Mouse (Mus musculus) left cerebral cortex, adult 11 months (tissue): ENCODE data around the gene Cdh26.
A peak's percentile ranks its signal among the peaks of the same experiment; 100 is the strongest.

Experiments
- DNase-seq: peaks from one replicate; pipeline ENCODE4 v3.0.0; 2022; ENCODE audit warnings: low spot score

The Cdh26 gene

GRCm38 (mm10) chr2:178430231-178430630 lies at the start of gene Cdh26:
Gene Cdh26, plus strand, starts transcription at chr2:178430531.
- no peak for DNase-seq

DNA sequence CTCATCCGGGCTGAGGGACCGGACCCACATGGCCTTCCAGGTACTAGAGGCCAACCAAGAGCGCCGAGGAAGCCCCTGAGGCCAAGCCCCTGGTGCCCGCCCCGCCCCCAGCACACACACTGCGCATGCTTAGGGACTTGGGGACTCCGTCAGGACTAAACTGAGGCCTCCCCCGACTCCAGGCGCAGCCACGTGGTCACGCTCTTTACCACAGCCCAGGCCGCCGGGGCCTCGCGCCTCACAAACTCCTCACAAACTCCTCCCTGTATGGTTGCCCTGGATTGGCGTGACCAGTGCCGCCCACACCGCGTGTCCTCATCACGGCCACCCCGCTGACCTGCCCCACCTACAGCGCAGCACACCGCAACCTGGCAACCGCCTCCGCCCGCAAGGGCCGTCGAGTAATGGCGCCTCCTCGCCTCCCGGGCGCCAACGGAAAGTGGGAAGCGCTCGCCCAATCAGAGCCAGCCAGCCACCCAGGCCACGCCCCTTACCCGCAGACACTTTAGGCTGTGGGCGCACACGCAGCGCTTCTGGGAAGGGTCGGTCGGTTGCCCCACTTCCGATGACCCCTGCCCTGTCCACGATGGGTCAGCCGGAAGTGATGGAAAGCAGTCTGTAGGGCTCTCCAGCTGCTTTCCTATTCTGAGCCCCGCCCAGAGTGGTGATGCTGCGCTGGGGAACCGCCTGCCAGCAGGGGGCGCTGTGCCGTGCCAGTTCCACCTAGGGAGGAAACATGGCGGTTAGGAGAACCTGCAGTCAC lies 23.1 kb upstream of the Cdh26 start, which contains the start of gene Sycp2:
Gene Sycp2 (minus strand): TSS at position 633 of the 763 bp plus-strand sequence.
- DNase-seq, result no peak

DNA sequence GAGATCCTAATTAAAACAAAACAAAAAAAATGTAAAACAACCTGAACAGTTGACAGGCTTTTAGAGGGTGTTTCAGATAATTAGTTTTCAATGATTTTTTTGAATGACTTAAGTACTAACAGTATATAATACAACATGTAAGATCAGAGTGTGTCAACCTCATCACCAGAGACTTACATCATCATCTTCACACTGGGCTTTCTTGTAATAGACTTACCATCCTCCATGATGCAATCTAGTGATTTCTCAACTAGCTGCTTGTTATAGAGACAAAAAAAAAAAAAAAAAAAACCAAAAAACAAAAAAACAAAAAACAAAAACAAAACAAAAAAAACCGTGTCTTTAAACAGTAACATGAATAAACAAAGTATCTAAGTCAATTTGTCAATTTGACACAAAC lies 21.3 kb upstream of the Cdh26 start:
- no peak for DNase-seq

GRCm38 (mm10) chr2:178410286-178410685 lies 20.0 kb upstream of the Cdh26 start:
- DNase-seq, result no peak

- no peak for DNase-seq
Observed at GRCm38 (mm10) chr2:178412598-178412997, 17.7 kb upstream of the Cdh26 start.

DNA sequence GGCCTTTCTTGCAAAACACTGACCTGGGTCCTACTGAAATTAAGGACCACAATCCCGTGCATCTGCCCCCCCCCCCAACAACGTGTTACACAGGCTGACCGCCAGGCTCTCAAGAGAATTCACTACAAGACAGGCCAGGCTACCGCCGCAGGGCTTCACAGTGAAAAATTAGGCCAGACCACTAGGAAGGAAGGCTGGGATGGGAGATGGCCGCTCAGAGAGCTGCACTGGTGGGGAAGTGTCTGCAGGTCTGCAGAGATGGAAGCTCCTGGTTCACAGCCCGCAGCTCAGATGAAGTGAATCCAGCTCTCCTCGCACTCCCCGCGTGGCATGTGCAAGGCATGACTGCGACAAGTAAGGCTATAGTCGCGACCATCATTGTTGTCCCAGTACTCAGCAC lies 17.2 kb upstream of the Cdh26 start:
- DNase-seq, result no peak

- DNase-seq, result peak; percentile 51
Observed at GRCm38 (mm10) chr2:178413481-178414260, 16.7 kb upstream of the Cdh26 start.

- DNase-seq, result peak; percentile 41
Observed at GRCm38 (mm10) chr2:178414261-178415149, 15.8 kb upstream of the Cdh26 start, which contains the start of the genes Ppp1r3d and Fam217b. Gene Ppp1r3d, minus strand, starts transcription at chr2:178414472. Gene Fam217b, plus strand, starts transcription at chr2:178414524.

- DNase-seq, result no peak
Observed at GRCm38 (mm10) chr2:178415150-178415448, 15.2 kb upstream of the Cdh26 start.

DNA sequence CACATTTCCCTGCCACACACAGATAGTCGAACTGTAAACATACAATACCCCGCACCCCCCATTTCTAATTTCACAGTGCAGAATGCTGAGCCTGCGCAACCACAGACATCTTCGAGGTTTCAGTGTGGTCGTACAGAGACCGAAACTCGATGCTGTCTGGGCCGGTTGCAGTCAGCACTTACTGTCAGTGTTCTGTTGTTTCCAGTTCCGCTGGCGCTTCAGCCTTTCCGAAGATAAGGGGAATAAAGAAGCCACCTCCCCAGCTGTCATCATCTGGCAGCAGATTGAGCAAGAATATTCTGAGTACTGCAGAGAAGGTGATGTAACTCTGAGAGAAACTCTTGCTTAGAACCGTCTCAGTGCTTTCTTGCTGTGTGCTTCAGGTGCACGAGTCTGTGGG lies 13.9 kb upstream of the Cdh26 start:
- DNase-seq, result no peak

- DNase-seq, result no peak
Observed at GRCm38 (mm10) chr2:178416970-178417369, 13.4 kb upstream of the Cdh26 start.

DNA sequence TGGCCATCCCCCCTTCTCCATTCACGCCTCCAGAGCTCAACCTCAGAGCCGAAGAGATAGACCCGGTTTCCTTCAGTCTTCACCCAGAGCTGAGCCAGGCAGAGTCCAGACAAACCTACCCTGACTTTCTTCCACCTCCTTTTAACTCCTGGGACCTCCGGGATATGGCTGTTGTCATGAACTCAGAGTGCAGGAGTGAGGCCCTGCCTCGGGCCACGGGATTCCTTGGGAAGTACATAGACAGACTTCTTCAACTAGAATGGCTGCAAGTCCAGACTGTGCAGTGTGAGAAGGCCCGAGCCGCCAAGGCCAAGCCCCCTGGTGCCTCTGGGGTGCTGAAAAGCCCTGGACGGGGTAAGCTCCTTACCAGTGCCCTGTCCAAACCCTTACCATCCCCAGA lies 9.8 kb upstream of the Cdh26 start:
- DNase-seq, result no peak

DNA sequence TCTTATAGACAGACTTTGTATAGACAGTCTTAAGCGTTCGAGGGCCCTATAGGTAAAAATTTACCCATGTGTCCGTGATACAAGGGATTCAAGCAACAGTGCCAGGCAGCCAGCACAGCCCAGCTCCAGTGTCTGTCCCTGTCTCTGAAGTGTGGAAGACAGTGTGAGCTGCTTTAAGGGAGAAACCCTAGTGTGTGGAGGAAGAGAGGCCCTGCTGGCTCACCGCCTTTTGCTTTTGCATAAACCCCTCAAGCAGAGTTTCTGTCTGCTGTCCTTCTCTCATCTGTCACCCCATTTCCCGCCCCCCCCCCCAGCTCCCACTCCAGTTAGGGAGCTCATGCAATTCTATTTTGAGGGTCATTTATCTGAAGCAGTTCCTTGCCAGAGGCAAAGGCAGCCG lies 8.7 kb upstream of the Cdh26 start:
- DNase-seq, result no peak

DNA sequence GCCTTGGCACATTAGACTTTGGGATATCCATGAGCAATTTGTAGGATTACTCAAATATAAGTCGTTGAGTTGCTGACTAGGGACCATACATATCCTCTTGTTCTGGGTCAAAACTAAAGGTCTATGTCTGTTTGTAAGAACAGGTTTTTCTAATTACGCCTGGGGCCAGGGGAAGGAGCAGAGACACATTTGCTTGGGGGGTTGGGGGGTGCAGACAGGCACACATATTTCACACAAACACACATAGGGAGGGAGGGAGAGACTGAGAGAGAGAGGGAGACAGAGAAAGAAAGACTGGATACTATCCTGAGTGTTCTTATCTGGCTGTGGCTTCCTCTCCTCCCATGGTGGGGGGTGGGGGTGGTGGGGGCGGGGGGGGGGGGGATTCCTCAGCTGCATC lies 8.1 kb upstream of the Cdh26 start:
- no peak for DNase-seq

DNA sequence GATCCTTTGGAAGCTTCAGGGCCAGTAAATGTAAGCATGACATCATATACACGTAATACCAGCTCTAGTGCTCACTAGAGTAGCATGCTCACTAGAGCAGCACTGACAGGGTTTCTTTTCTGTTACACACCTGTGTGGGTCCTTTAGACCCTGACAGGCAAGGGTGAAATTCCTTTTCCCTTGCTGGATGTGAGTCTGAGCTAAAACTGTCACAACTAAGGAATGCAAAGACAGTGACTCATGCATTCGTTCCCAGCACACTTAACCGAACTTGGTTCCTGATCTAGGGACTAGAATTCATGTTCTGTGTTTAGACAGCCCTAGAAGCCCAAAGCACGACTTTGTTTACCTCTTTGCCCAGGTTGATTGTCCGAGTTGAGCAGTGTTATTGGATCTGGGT lies 7.1 kb upstream of the Cdh26 start:
- DNase-seq, result no peak

GRCm38 (mm10) chr2:178426229-178426628 lies 4.1 kb upstream of the Cdh26 start:
- DNase-seq, result no peak

GRCm38 (mm10) chr2:178427181-178427580 lies 3.1 kb upstream of the Cdh26 start:
- DNase-seq, result no peak

- DNase-seq, result no peak
Observed at GRCm38 (mm10) chr2:178428183-178428582, 2.1 kb upstream of the Cdh26 start.

- no peak for DNase-seq
Observed at GRCm38 (mm10) chr2:178428676-178429075, 1.7 kb upstream of the Cdh26 start.

DNA sequence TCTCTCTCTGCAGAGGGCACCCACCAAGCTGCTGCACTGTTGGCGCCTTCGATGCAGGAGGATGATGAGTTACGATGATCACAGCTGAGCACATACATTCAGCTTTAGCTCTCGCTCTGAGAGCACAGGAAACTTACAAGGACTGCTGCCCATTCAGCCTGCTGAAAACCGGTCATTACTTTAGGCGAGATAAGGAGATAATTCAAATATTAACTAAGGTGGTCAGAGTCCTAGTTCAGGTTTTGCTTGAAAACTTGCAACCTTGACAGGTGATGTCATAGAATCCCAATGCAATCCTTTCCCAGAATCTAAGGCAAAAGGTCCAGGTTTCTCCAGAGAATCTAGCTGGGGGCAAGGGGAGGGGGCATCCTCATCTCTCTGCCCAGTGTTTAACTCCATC lies 905 bp upstream of the Cdh26 start:
- no peak for DNase-seq

DNA sequence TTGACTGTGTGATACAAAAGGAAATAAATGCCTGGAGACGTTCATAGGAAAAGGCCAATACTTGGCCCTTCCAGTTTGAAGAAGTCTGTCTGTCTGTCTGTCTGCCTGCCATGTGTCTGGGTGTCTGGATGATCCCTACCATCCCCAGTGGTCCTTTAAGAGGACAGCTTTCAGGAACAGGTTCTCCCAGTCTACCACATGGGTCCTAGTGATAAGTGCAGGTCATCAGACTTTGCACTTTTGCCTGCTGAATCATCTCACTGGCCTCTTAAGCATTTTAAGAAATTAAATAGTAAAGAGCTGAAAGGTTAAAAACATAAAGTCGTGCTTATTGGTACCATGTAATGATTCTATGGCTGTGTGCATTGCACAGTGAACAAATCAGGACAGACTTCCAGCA lies 3.2 kb downstream of the Cdh26 start:
- no peak for DNase-seq

GRCm38 (mm10) chr2:178433903-178434302 lies 3.6 kb downstream of the Cdh26 start:
- no peak for DNase-seq
